Mouse (Mus musculus) midbrain, embryonic 11.5 days (tissue): ENCODE measurements around the gene Cdca4. TPM values are rescaled to one million over a fixed set of nuclear protein-coding genes. Genes with fewer than 3 reads are reported as not detected.
"Not testable (repeated sequence)": the region's sequence is repeated elsewhere in the genome, so short reads cannot be mapped to it uniquely, and the experiment has no call there.

Source experiments
- ATAC-seq: fragments of 200-750 bp; cut with Nextera tagmentation; 2 replicates; pipeline ENCODE4 v1.8.0; 2017; ENCODE audit warnings: moderate TSS enrichment, moderate library complexity; ENCODE audit not compliant: low FRiP score
- DNase-seq: peaks from one replicate; pipeline ENCODE4 v3.0.0; 2015; ENCODE audit warnings: low spot score; ENCODE audit errors: missing footprints
- H3K27ac ChIP-seq: fragments of 300-500 bp; sonication (generic); 2 replicates; pipeline ENCODE4 v1.5.1; 2014; ENCODE audit warnings: low read depth, low read length
- H3K27me3 ChIP-seq: fragments of 300-500 bp; sonication (generic); 2 replicates; pipeline ENCODE4 v1.6.1; 2014; ENCODE audit warnings: mild to moderate bottlenecking, low read length, moderate library complexity, mixed read lengths; ENCODE audit not compliant: control insufficient read depth, insufficient read depth
- H3K36me3 ChIP-seq: fragments of 300-500 bp; sonication (generic); 2 replicates; pipeline ENCODE4 v1.6.1; 2014; ENCODE audit warnings: mild to moderate bottlenecking, low read length, moderate library complexity, mixed read lengths; ENCODE audit not compliant: control insufficient read depth, insufficient read depth
- H3K4me1 ChIP-seq: fragments of 300-500 bp; sonication (generic); 2 replicates; pipeline ENCODE4 v1.6.1; 2014; ENCODE audit warnings: low read length; ENCODE audit not compliant: control insufficient read depth, insufficient read depth
- H3K4me2 ChIP-seq: fragments of 300-500 bp; sonication (generic); 2 replicates; pipeline ENCODE4 v1.6.1; 2014; ENCODE audit warnings: mild to moderate bottlenecking, moderate library complexity
- H3K4me3 ChIP-seq: fragments of 300-500 bp; sonication (generic); 2 replicates; pipeline ENCODE4 v1.5.1; 2014; ENCODE audit warnings: low read depth, low read length
- H3K9ac ChIP-seq: fragments of 300-500 bp; sonication (generic); 2 replicates; pipeline ENCODE4 v1.6.1; 2014; ENCODE audit warnings: low read length
- H3K9me3 ChIP-seq: fragments of 300-500 bp; sonication (generic); 2 replicates; pipeline ENCODE4 v1.6.1; 2016; ENCODE audit warnings: low read length; ENCODE audit not compliant: control insufficient read depth
- WGBS: fragments of 180-500 bp; shearing (Covaris S2); extraction: QIAGEN DNeasy Blood & Tissue Kit; methylation state at CpG from one replicate; pipeline ENCODE4 v1.1.7; 2014; 5-methylcytosine and 5-hydroxymethylcytosine counted together
- polyA plus RNA-seq: library from polyadenylated mRNA; unstranded; fragments of >200 nt; fragmentation: Nextera tagmentation; extraction: Ambion mirVana; gene quantifications from 2 replicates; pipeline ENCODE4 v1.2.1, GENCODE M21; 2014

Cdca4 gene
- polyA plus RNA-seq, 1 experiment from 2014 or later = 159 TPM

GRCm38 (mm10) chr12:112849235-112850022 lies 20.2 kb upstream of the Cdca4 start:
- H3K36me3 ChIP-seq = no peaks in the 10 kb centered on the region
- WGBS = 88% methylated on average over 11 of the region's 11 CpGs
- H3K27me3 ChIP-seq = no peaks in the 10 kb centered on the region
- H3K4me1 ChIP-seq = no peaks in the 10 kb centered on the region
- no peak for ATAC-seq
- no peak overlapping the region for H3K27ac ChIP-seq
- no peak overlapping the region for H3K9ac ChIP-seq
- H3K4me3 ChIP-seq = no peak overlapping the region
- no peaks in the 10 kb centered on the region for H3K9me3 ChIP-seq
- H3K4me2 ChIP-seq = no peak overlapping the region
- no peak for DNase-seq

DNA sequence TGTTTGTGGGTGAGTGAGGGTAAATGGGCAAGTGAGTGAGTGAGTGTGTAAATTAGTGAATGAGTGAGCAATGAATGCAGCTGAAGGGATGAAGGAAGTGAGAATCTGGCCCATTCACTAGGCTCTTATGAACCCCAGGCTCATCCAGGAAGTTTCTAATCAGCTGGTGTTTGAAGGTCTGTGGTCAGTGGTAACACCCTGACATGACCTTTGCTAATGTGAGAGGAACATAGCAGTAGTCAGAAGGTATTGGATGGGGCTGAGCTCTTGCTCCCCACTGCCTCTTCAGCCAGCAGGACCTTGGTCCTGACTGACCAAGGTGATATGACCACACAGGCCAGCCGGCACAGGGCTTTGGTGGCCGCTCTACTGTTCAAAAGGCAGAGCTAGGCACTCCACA lies 18.7 kb upstream of the Cdca4 start:
- DNase-seq (no peak), ATAC-seq (no peak)
- Histone ChIP-seq H3K27me3 (no peaks in the 10 kb centered on the region), H3K4me1 (no peaks in the 10 kb centered on the region), H3K27ac (no peak overlapping the region), H3K4me3 (no peak overlapping the region), H3K9me3 (no peaks in the 10 kb centered on the region), H3K36me3 (no peaks in the 10 kb centered on the region), H3K9ac (no peak overlapping the region), H3K4me2 (no peak overlapping the region)
- 100% methylated on average over 2 of the region's 2 CpGs for WGBS

GRCm38 (mm10) chr12:112843803-112844202 lies 14.6 kb upstream of the Cdca4 start:
- no peaks in the 10 kb centered on the region for H3K27me3 ChIP-seq
- H3K36me3 ChIP-seq = no peaks in the 10 kb centered on the region
- peak; percentile 79 for ATAC-seq
- no peaks in the 10 kb centered on the region for H3K4me1 ChIP-seq
- H3K4me3 ChIP-seq = no peak overlapping the region
- no peaks in the 10 kb centered on the region for H3K9me3 ChIP-seq
- H3K4me2 ChIP-seq = no peak overlapping the region
- H3K27ac ChIP-seq = no peak overlapping the region
- peak; percentile 97 for DNase-seq
- WGBS = 26% methylated on average over 3 of the region's 3 CpGs
- no peak overlapping the region for H3K9ac ChIP-seq

DNA sequence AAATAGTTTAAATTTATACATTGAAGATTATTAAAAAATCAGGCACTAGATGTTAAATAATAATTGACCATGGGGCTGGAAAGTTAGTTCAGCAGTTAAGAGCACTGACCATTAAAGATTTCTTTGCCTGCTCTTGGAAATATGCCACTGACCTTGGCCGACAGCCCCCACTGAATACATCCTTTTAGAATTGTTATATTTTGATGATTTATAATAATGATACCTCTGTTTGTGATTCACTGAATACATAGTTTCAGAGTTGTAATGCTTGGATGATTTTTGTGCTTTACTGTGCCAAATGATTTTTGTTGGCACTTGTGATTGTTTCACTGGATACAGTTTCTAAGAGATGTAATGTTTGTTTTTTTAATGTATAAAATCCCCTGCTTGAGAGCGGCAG lies 12.9 kb upstream of the Cdca4 start:
- H3K4me3 ChIP-seq, H3K4me2 ChIP-seq, H3K4me1 ChIP-seq, H3K9me3 ChIP-seq, DNase-seq, H3K27me3 ChIP-seq, H3K36me3 ChIP-seq, H3K27ac ChIP-seq, H3K9ac ChIP-seq, ATAC-seq: not testable (repeated sequence)
- 89% methylated on average over 2 of the region's 2 CpGs for WGBS

DNA sequence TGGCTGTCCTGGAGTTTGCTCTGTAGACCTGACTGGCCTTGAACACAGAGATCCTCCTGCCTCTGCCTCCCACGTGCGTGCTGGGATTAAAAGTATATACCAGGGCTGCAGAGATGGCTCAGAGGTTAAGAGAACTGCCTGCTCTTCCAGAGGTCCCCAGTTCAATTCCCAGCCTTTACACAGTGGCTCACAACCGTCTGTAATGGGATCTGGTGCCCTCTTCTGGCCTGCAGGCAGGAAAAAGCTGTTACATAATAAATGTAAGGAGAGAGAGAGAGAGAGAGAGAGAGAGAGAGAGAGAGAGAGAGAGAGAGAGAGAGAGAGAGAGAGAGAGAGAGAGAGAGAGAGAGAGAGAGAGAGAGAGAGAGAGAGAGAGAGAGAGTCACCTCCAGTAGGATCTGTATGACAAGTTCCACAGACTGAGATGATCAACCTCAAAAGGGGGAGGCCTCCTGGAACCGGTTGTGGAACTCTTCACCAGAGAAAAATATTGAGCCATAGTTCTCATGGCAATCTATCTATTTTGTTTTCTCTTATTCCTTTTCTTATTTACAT lies 12.2 kb upstream of the Cdca4 start:
- H3K4me2 ChIP-seq, H3K4me3 ChIP-seq, H3K9me3 ChIP-seq, DNase-seq, H3K27me3 ChIP-seq, H3K9ac ChIP-seq, H3K27ac ChIP-seq, H3K4me1 ChIP-seq, H3K36me3 ChIP-seq, ATAC-seq: not testable (repeated sequence)
- WGBS = 73% methylated on average over 4 of the region's 4 CpGs

- WGBS = 84% methylated on average over 25 of the region's 25 CpGs
- no peak for ATAC-seq
- H3K4me1 ChIP-seq = no peaks in the 10 kb centered on the region
These were observed 11.2 kb upstream of the Cdca4 start for GRCm38 (mm10) chr12:112840209-112841086.

GRCm38 (mm10) chr12:112835046-112835445 lies 5.8 kb upstream of the Cdca4 start:
- Histone ChIP-seq H3K27me3 (no peaks in the 10 kb centered on the region), H3K9me3 (no peaks in the 10 kb centered on the region), H3K4me2 (no peak overlapping the region), H3K4me3 (no peak overlapping the region), H3K27ac (no peak overlapping the region), H3K36me3 (0 out of 2 replicates have a peak, but pooled peaks cover 2% of the 10 kb centered on the region), H3K4me1 (peaks cover 7% of the 10 kb centered on the region), H3K9ac (no peak overlapping the region)
- DNase-seq = no peak
- ATAC-seq = no peak
- 62% methylated on average over 2 of the region's 2 CpGs for WGBS

More at GRCm38 (mm10) chr12:112840209-112841086, 11.2 kb upstream of the Cdca4 start:
- Histone ChIP-seq H3K9me3 (no peaks in the 10 kb centered on the region), H3K27me3 (no peaks in the 10 kb centered on the region), H3K27ac (no peak overlapping the region), H3K36me3 (no peaks in the 10 kb centered on the region), H3K9ac (no peak overlapping the region), H3K4me2 (no peak overlapping the region), H3K4me3 (no peak overlapping the region)
- DNase-seq = no peak

- WGBS = 88% methylated on average over 6 of the region's 6 CpGs
- ATAC-seq (no peak), DNase-seq (no peak)
These were observed 4.3 kb upstream of the Cdca4 start for GRCm38 (mm10) chr12:112833527-112833926.

DNA sequence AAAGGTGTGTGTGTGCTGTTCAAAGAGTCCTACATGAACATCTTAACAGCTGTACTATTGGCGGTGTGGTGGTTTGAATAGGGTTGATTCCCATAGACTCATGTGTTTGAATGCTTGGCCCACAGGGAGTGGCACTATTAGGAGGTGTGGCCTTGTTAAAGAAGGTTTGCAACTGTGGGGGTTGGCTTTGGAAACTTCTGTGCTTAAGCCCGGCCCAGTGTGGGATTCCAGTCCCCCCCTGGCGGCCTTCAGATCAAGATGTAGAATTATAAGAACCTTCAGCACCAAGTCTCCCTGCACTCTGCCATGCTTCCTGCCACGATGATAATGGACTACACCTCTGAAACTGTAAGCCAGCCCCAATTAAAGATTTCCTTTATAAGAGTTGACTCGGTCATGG lies 3.2 kb upstream of the Cdca4 start:
- H3K4me2 ChIP-seq = no peak overlapping the region
- no peak overlapping the region for H3K4me3 ChIP-seq
- no peak overlapping the region for H3K27ac ChIP-seq
- ATAC-seq (no peak), DNase-seq (no peak)
- no peaks in the 10 kb centered on the region for H3K27me3 ChIP-seq
- no peaks in the 10 kb centered on the region for H3K9me3 ChIP-seq
- H3K4me1 ChIP-seq = peaks cover 14% of the 10 kb centered on the region
- 94% methylated on average over 5 of the region's 5 CpGs for WGBS
- no peak overlapping the region for H3K9ac ChIP-seq
- peaks cover 2% of the 10 kb centered on the region; the same call in 1 of the 2 replicates for H3K36me3 ChIP-seq

More at GRCm38 (mm10) chr12:112833527-112833926, 4.3 kb upstream of the Cdca4 start:
- Histone ChIP-seq H3K9me3 (no peaks in the 10 kb centered on the region), H3K27me3 (no peaks in the 10 kb centered on the region), H3K9ac (no peak overlapping the region), H3K36me3 (0 out of 2 replicates have a peak, but pooled peaks cover 2% of the 10 kb centered on the region), H3K4me1 (peaks cover 7% of the 10 kb centered on the region), H3K4me2 (no peak overlapping the region), H3K27ac (no peak overlapping the region), H3K4me3 (no peak overlapping the region)
